Mouse (Mus musculus) MEL (cell line): Measurements from ENCODE around the gene Tyk2. TPM values are rescaled to one million over a fixed set of nuclear protein-coding genes. Genes with fewer than 3 reads are reported as not detected.

ENCODE experiments used
- DNase-seq: peaks from one replicate; pipeline ENCODE4 v3.0.0; 2011; ENCODE audit warnings: low read depth, low spot score
- H3K27ac ChIP-seq: 2 replicates; pipeline ENCODE4 v1.5.1; 2012; ENCODE audit warnings: low read depth, mild to moderate bottlenecking, control low read depth, low read length, moderate library complexity; ENCODE audit not compliant: control insufficient read depth
- H3K27me3 ChIP-seq, 2 experiments: fragments of 150-350 bp in 1 of 2; sonication (generic) in 1 of 2; 2 replicates each; pipeline ENCODE4 v1.6.1; 2012; ENCODE audit warnings: low read length in 2 of 2, mild to moderate bottlenecking in 2 of 2, improper control_type of control experiment in 1 of 2, moderate library complexity in 1 of 2; ENCODE audit not compliant: insufficient read depth in 2 of 2, control insufficient read depth in 1 of 2
- H3K36me3 ChIP-seq, 2 experiments: 2 replicates each; pipeline ENCODE4 v1.6.1; 2012 to 2014; ENCODE audit warnings: low read length in 2 of 2, improper control_type of control experiment in 1 of 2, inconsistent platforms in 1 of 2, mild to moderate bottlenecking in 1 of 2; ENCODE audit not compliant: insufficient read depth in 2 of 2, control insufficient read depth in 1 of 2
- H3K4me1 ChIP-seq, 2 experiments: fragments of 150-350 bp in 1 of 2; sonication (generic) in 1 of 2; 2 replicates each; pipeline ENCODE4 v1.6.1; 2012; ENCODE audit warnings: low read length in 2 of 2, improper control_type of control experiment in 1 of 2, mild to moderate bottlenecking in 1 of 2; ENCODE audit not compliant: insufficient read depth in 2 of 2, control insufficient read depth in 1 of 2
- H3K4me3 ChIP-seq, 2 experiments: fragments of 150-350 bp in 1 of 2; sonication (generic) in 1 of 2; 2 replicates each; pipeline ENCODE4 v1.5.1; 2012; ENCODE audit warnings: low read depth in 2 of 2, low read length in 2 of 2, mild to moderate bottlenecking in 2 of 2, moderate library complexity in 2 of 2, control low read depth in 1 of 2, improper control_type of control experiment in 1 of 2; ENCODE audit not compliant: control insufficient read depth in 1 of 2, insufficient read depth in 1 of 2
- H3K79me2 ChIP-seq: 2 replicates; pipeline ENCODE4 v1.6.1; 2012; ENCODE audit warnings: mild to moderate bottlenecking, low read length, moderate library complexity; ENCODE audit not compliant: control insufficient read depth, poor library complexity, insufficient read depth
- H3K9ac ChIP-seq: 2 replicates; pipeline ENCODE4 v1.6.1; 2012; ENCODE audit warnings: low read depth, mild to moderate bottlenecking, control low read depth, low read length, moderate library complexity; ENCODE audit not compliant: control insufficient read depth, poor library complexity, severe bottlenecking
- H3K9me3 ChIP-seq: fragments of 150-350 bp; sonication (generic); replicated peaks from 2 replicates; pipeline ENCODE4 v1.6.1; 2012; ENCODE audit warnings: mild to moderate bottlenecking, low read length, improper control_type of control experiment, moderate library complexity; ENCODE audit not compliant: insufficient read depth
- BHLHE40 ChIP-seq: IDR thresholded peaks from 2 replicates; pipeline ENCODE4 v1.6.1; 2012; ENCODE audit warnings: low read depth, mild to moderate bottlenecking, inconsistent platforms, low read length, improper control_type of control experiment, borderline replicate concordance
- CHD1 ChIP-seq: IDR thresholded peaks from 2 replicates; pipeline ENCODE4 v1.6.1; 2012; ENCODE audit warnings: low read depth, mild to moderate bottlenecking, inconsistent platforms, low read length, improper control_type of control experiment
- CTCF ChIP-seq, 3 experiments: IDR thresholded peaks in 2 of 3; conservative IDR thresholded peaks in 1 of 3; 2 replicates each; pipeline ENCODE4 v1.5.1; 2011 to 2012; ENCODE audit warnings: low read length in 3 of 3, low read depth in 2 of 3, mild to moderate bottlenecking in 2 of 3, improper control_type of control experiment in 1 of 3, inconsistent platforms in 1 of 3, mixed read lengths in 1 of 3, moderate library complexity in 1 of 3; ENCODE audit not compliant: control insufficient read depth in 1 of 3, insufficient read depth in 1 of 3, poor library complexity in 1 of 3, severe bottlenecking in 1 of 3
- E2F4 ChIP-seq: IDR thresholded peaks from 2 replicates; pipeline ENCODE4 v1.6.1; 2011; ENCODE audit warnings: low read depth, low read length, improper control_type of control experiment, borderline replicate concordance
- EP300 ChIP-seq, 2 experiments: IDR thresholded peaks; 2 replicates each; pipeline ENCODE4 v1.6.1; 2011; ENCODE audit warnings: improper control_type of control experiment in 2 of 2, low read length in 2 of 2, low read depth in 1 of 2, mild to moderate bottlenecking in 1 of 2
- GABPA ChIP-seq: IDR thresholded peaks from 2 replicates; pipeline ENCODE4 v1.6.1; 2012; ENCODE audit warnings: low read depth, mild to moderate bottlenecking, inconsistent platforms, low read length, improper control_type of control experiment, moderate library complexity
- GATA1 ChIP-seq: IDR thresholded peaks from 2 replicates; pipeline ENCODE4 v1.6.1; 2011; ENCODE audit warnings: low read depth, low read length, improper control_type of control experiment
- HCFC1 ChIP-seq: IDR thresholded peaks from 2 replicates; pipeline ENCODE4 v1.6.1; 2012; ENCODE audit warnings: low read depth, mild to moderate bottlenecking, inconsistent platforms, low read length, improper control_type of control experiment, moderate library complexity
- JUND ChIP-seq: IDR thresholded peaks from 2 replicates; pipeline ENCODE4 v1.6.1; 2011; ENCODE audit warnings: low read depth, mild to moderate bottlenecking, improper control_type of control experiment, low read length
- MAFK ChIP-seq: IDR thresholded peaks from 2 replicates; pipeline ENCODE4 v1.6.1; 2011; ENCODE audit warnings: low read depth, mild to moderate bottlenecking, low read length, improper control_type of control experiment, borderline replicate concordance
- MAX ChIP-seq: IDR thresholded peaks from 2 replicates; pipeline ENCODE4 v1.6.1; 2011; ENCODE audit warnings: low read length, improper control_type of control experiment
- MEF2A ChIP-seq: IDR thresholded peaks from 2 replicates; pipeline ENCODE4 v1.6.1; 2014; ENCODE audit warnings: low read depth, mild to moderate bottlenecking, inconsistent platforms, low read length, improper control_type of control experiment; ENCODE audit not compliant: poor library complexity, insufficient replicate concordance, severe bottlenecking; ENCODE audit errors: extremely low read depth
- MXI1 ChIP-seq: IDR thresholded peaks from 2 replicates; pipeline ENCODE4 v1.6.1; 2011; ENCODE audit warnings: mild to moderate bottlenecking, low read depth, low read length, improper control_type of control experiment
- MYB ChIP-seq: IDR thresholded peaks from 2 replicates; pipeline ENCODE4 v1.6.1; 2011; ENCODE audit warnings: mild to moderate bottlenecking, low read depth, low read length, improper control_type of control experiment
- MYC ChIP-seq: IDR thresholded peaks from 2 replicates; pipeline ENCODE4 v1.6.1; 2011; ENCODE audit warnings: low read depth, mild to moderate bottlenecking, low read length, improper control_type of control experiment, moderate library complexity
- NELFE ChIP-seq: IDR thresholded peaks from 2 replicates; pipeline ENCODE4 v1.6.1; 2011; ENCODE audit warnings: low read depth, low read length, improper control_type of control experiment
- NRF1 ChIP-seq: IDR thresholded peaks from 2 replicates; pipeline ENCODE4 v1.6.1; 2014; ENCODE audit warnings: low read depth, mild to moderate bottlenecking, inconsistent platforms, low read length, improper control_type of control experiment, moderate library complexity; ENCODE audit not compliant: poor library complexity, insufficient read depth, severe bottlenecking
- POLR2A ChIP-seq, 2 experiments: IDR thresholded peaks; 2 replicates each; pipeline ENCODE4 v1.6.1; 2011 to 2012; ENCODE audit warnings: low read length in 2 of 2, mild to moderate bottlenecking in 2 of 2, control low read depth in 1 of 2, improper control_type of control experiment in 1 of 2, low read depth in 1 of 2, moderate library complexity in 1 of 2; ENCODE audit not compliant: control insufficient read depth in 1 of 2, insufficient read depth in 1 of 2, poor library complexity in 1 of 2
- POLR2AphosphoS2 ChIP-seq: IDR thresholded peaks from 2 replicates; pipeline ENCODE4 v1.6.1; 2011; ENCODE audit warnings: low read length, improper control_type of control experiment
- RAD21 ChIP-seq: IDR thresholded peaks from 2 replicates; pipeline ENCODE4 v1.6.1; 2011; ENCODE audit warnings: mild to moderate bottlenecking, low read depth, low read length, improper control_type of control experiment
- RCOR1 ChIP-seq: IDR thresholded peaks from 2 replicates; pipeline ENCODE4 v1.6.1; 2012; ENCODE audit warnings: low read depth, mild to moderate bottlenecking, inconsistent platforms, low read length, improper control_type of control experiment
- SIN3A ChIP-seq: IDR thresholded peaks from 2 replicates; pipeline ENCODE4 v1.6.1; 2012; ENCODE audit warnings: low read length, improper control_type of control experiment, inconsistent platforms
- SMC3 ChIP-seq: IDR thresholded peaks from 2 replicates; pipeline ENCODE4 v1.6.1; 2011; ENCODE audit warnings: low read depth, low read length, improper control_type of control experiment
- TAL1 ChIP-seq: IDR thresholded peaks from 2 replicates; pipeline ENCODE4 v1.6.1; 2012; ENCODE audit warnings: mild to moderate bottlenecking, inconsistent platforms, low read length, moderate library complexity, mixed read lengths
- TCF12 ChIP-seq: IDR thresholded peaks from 2 replicates; pipeline ENCODE4 v1.6.1; 2014; ENCODE audit warnings: low read depth, mild to moderate bottlenecking, inconsistent platforms, low read length, improper control_type of control experiment, moderate library complexity
- UBTF ChIP-seq: IDR thresholded peaks from 2 replicates; pipeline ENCODE4 v1.6.1; 2012; ENCODE audit warnings: low read depth, mild to moderate bottlenecking, inconsistent platforms, low read length, improper control_type of control experiment, moderate library complexity, borderline replicate concordance; ENCODE audit not compliant: insufficient read depth
- USF1 ChIP-seq: IDR thresholded peaks from 2 replicates; pipeline ENCODE4 v1.6.1; 2014; ENCODE audit warnings: low read depth, mild to moderate bottlenecking, inconsistent platforms, low read length, improper control_type of control experiment, moderate library complexity
- ZMIZ1 ChIP-seq: IDR thresholded peaks from 2 replicates; pipeline ENCODE4 v1.6.1; 2012; ENCODE audit warnings: low read depth, mild to moderate bottlenecking, inconsistent platforms, low read length, improper control_type of control experiment, moderate library complexity
- ZNF384 ChIP-seq: IDR thresholded peaks from 2 replicates; pipeline ENCODE4 v1.6.1; 2012; ENCODE audit warnings: low read depth, mild to moderate bottlenecking, inconsistent platforms, low read length, improper control_type of control experiment
- polyA plus RNA-seq, 2 experiments: library from polyadenylated mRNA; stranded (reverse) in 1 of 2; unstranded in 1 of 2; fragments of >175 nt in 1 of 2; fragments of >200 nt in 1 of 2; gene quantifications; 2 replicates each; pipeline versions ENCODE4 v1.2.1 to v1.2.4; 2012; ENCODE audit warnings: low replicate concordance in 2 of 2, low read depth in 1 of 2; ENCODE audit not compliant: insufficient read length in 2 of 2, insufficient read depth in 1 of 2, missing spikeins in 1 of 2
- total RNA-seq: library from RNA; depleted of rRNA; stranded (reverse); fragments of 300-350 nt; gene quantifications from 2 replicates; pipeline ENCODE4 v1.2.3, GENCODE M21; 2012

Gene Tyk2
- total and polyA plus RNA-seq, 3 experiments: 43.8 to 63.3 TPM; not detected in 1

- TF ChIP-seq RCOR1 (no peak), SMC3 (no peak), BHLHE40 (no peak), ZMIZ1 (no peak), EP300 (IDR thresholded peaks at IDR 0.05; ENCODE audit: low read depth in 1 of 2, low read length in 2 of 2) (no peak), MAX (no peak), MXI1 (no peak), MYC (no peak), HCFC1 (no peak), TAL1 (no peak), GABPA (no peak), MEF2A (no peak), GATA1 (no peak), JUND (no peak), USF1 (no peak), E2F4 (no peak), POLR2AphosphoS2 (no peak), TCF12 (no peak)
- DNase-seq: no peak
- Histone ChIP-seq H3K27me3 (no peaks in the 10 kb centered on the region), H3K4me1 (peaks cover 4 to 26% of the 10 kb centered on the region in 2 experiments), H3K36me3 (peaks cover 22 to 27% of the 10 kb centered on the region in 2 experiments), H3K4me3 (no peak overlapping the region), H3K9ac (no peak overlapping the region), H3K9me3 (no peaks in the 10 kb centered on the region), H3K27ac (no peak overlapping the region; the same call in 1 of the 2 replicates), H3K79me2 (no peaks in the 10 kb centered on the region)
Measured at GRCm38 (mm10) chr9:21136401-21136800, 5.4 kb upstream of the Tyk2 start.

- Histone ChIP-seq H3K36me3 (peaks cover 22 to 23% of the 10 kb centered on the region in 2 experiments), H3K4me3 (no peak overlapping the region), H3K79me2 (no peaks in the 10 kb centered on the region; the same call in 1 of the 2 replicates), H3K9me3 (no peaks in the 10 kb centered on the region), H3K27me3 (no peaks in the 10 kb centered on the region), H3K27ac (no peak overlapping the region; the same call in 1 of the 2 replicates), H3K4me1 (peaks cover 4 to 26% of the 10 kb centered on the region in 2 experiments), H3K9ac (no peak overlapping the region)
- DNase-seq: no peak
- TF ChIP-seq NRF1: no peak
- no peak for TF ChIP-seq CHD1
- TF ChIP-seq MEF2A: no peak
- no peak for TF ChIP-seq MXI1
- TF ChIP-seq UBTF: no peak
- no peak for TF ChIP-seq MAFK
- TF ChIP-seq TCF12: no peak
- no peak for TF ChIP-seq USF1
- TF ChIP-seq SIN3A: no peak
- no peak for TF ChIP-seq MYB
- TF ChIP-seq POLR2A (IDR thresholded peaks at IDR 0.05; ENCODE audit: control insufficient read depth in 1 of 2, insufficient read depth in 1 of 2, low read depth in 1 of 2, low read length in 2 of 2, poor library complexity in 1 of 2): no peak
- no peak for TF ChIP-seq RAD21
- TF ChIP-seq TAL1: no peak
- no peak for TF ChIP-seq E2F4
- TF ChIP-seq NELFE: no peak
- no peak for TF ChIP-seq ZNF384
- TF ChIP-seq HCFC1: no peak
- TF ChIP-seq GATA1: no peak
- TF ChIP-seq CTCF (IDR thresholded peaks at IDR 0.05 in 2 of 3, conservative IDR thresholded peaks at IDR 0.05 in 1 of 3; ENCODE audit: control insufficient read depth in 1 of 3, insufficient read depth in 1 of 3, low read depth in 2 of 3, low read length in 3 of 3, poor library complexity in 1 of 3, severe bottlenecking in 1 of 3): no peak
Measured at GRCm38 (mm10) chr9:21135941-21136381, 4.9 kb upstream of the Tyk2 start.
